Mouse (Mus musculus): ENCODE results near the gene Ddhd1. TPM values are rescaled to one million over a fixed set of nuclear protein-coding genes. Genes with fewer than 3 reads are reported as not detected.
A peak's percentile ranks its signal among the peaks of the same experiment; 100 is the strongest.
"Not testable (repeated sequence)": the region's sequence is repeated elsewhere in the genome, so short reads cannot be mapped to it uniquely, and the experiment has no call there.

The Ddhd1 gene
- polyA plus RNA-seq, 1 experiment from 2014 or later: 17.9 TPM

GRCm38 (mm10) chr14:45600587-45600986 is 57.4 kb downstream of the Ddhd1 start:
- no peak overlapping the region for H3K4me2 ChIP-seq (replicated peaks)
- no peak overlapping the region for H3K4me3 ChIP-seq
- no peak overlapping the region for H3K9ac ChIP-seq
- peaks cover 23% of the 10 kb centered on the region for H3K36me3 ChIP-seq
- H3K27me3 ChIP-seq: no peaks in the 10 kb centered on the region
- no peaks in the 10 kb centered on the region for H3K4me1 ChIP-seq
- no peak overlapping the region for H3K27ac ChIP-seq
- no peak for ATAC-seq (ENCODE audit: low FRiP score)
- 93% methylated on average over 9 of the region's 9 CpGs for WGBS
- H3K9me3 ChIP-seq (replicated peaks): no peaks in the 10 kb centered on the region

- H3K27me3 ChIP-seq: no peaks in the 10 kb centered on the region
- no peak overlapping the region for H3K27ac ChIP-seq
- H3K9ac ChIP-seq: no peak overlapping the region
- 89% methylated on average over 8 of the region's 8 CpGs for WGBS
- H3K9me3 ChIP-seq (replicated peaks): no peaks in the 10 kb centered on the region
- peaks cover 27% of the 10 kb centered on the region for H3K36me3 ChIP-seq
- no peaks in the 10 kb centered on the region for H3K4me1 ChIP-seq
- H3K4me3 ChIP-seq: no peak overlapping the region
- ATAC-seq (ENCODE audit: low FRiP score): no peak
- H3K4me2 ChIP-seq (replicated peaks): no peak overlapping the region
Measured at GRCm38 (mm10) chr14:45597855-45598254, 60.1 kb downstream of the Ddhd1 start.

GRCm38 (mm10) chr14:45593261-45593660 is 64.7 kb downstream of the Ddhd1 start:
- 82% methylated on average over 6 of the region's 6 CpGs for WGBS
- no peak overlapping the region for H3K4me3 ChIP-seq
- H3K27me3 ChIP-seq: no peaks in the 10 kb centered on the region
- H3K36me3 ChIP-seq: peaks cover 15% of the 10 kb centered on the region
- no peaks in the 10 kb centered on the region for H3K4me1 ChIP-seq
- H3K4me2 ChIP-seq (replicated peaks): no peak overlapping the region
- ATAC-seq (ENCODE audit: low FRiP score): no peak
- H3K9ac ChIP-seq: no peak overlapping the region
- no peaks in the 10 kb centered on the region for H3K9me3 ChIP-seq (replicated peaks)
- H3K27ac ChIP-seq: no peak overlapping the region

- no peak overlapping the region for H3K9ac ChIP-seq
- no peaks in the 10 kb centered on the region for H3K9me3 ChIP-seq (replicated peaks)
- 82% methylated on average over 7 of the region's 7 CpGs for WGBS
- ATAC-seq (ENCODE audit: low FRiP score): no peak
- H3K4me3 ChIP-seq: no peak overlapping the region
- no peak overlapping the region for H3K27ac ChIP-seq
- H3K36me3 ChIP-seq: peaks cover under 1% of the 10 kb centered on the region; the same call in 1 of the 2 replicates
- no peaks in the 10 kb centered on the region for H3K4me1 ChIP-seq
- H3K4me2 ChIP-seq (replicated peaks): no peak overlapping the region
- no peaks in the 10 kb centered on the region for H3K27me3 ChIP-seq
Measured at GRCm38 (mm10) chr14:45588403-45588802, 69.5 kb downstream of the Ddhd1 start.

GRCm38 (mm10) chr14:45587536-45587935 is 70.4 kb downstream of the Ddhd1 start:
- no peaks in the 10 kb centered on the region for H3K9me3 ChIP-seq (replicated peaks)
- no peaks in the 10 kb centered on the region for H3K4me1 ChIP-seq
- no peaks in the 10 kb centered on the region for H3K36me3 ChIP-seq
- no peak overlapping the region for H3K4me3 ChIP-seq
- no peak overlapping the region for H3K9ac ChIP-seq
- 91% methylated on average over 6 of the region's 6 CpGs for WGBS
- H3K27me3 ChIP-seq: no peaks in the 10 kb centered on the region
- no peak for ATAC-seq (ENCODE audit: low FRiP score)
- no peak overlapping the region for H3K27ac ChIP-seq
- H3K4me2 ChIP-seq (replicated peaks): no peak overlapping the region

- 74% methylated on average over 8 of the region's 8 CpGs for WGBS
Measured at GRCm38 (mm10) chr14:45583494-45584027, 74.4 kb downstream of the Ddhd1 start.

GRCm38 (mm10) chr14:45580923-45581827 is 76.8 kb downstream of the Ddhd1 start:
- ATAC-seq (ENCODE audit: low FRiP score): 0 out of 2 replicates have a peak, but pooled peaks have one; percentile 52
- not testable (repeated sequence) for H3K9ac ChIP-seq; H3K27me3 ChIP-seq; H3K36me3 ChIP-seq; H3K4me3 ChIP-seq; H3K9me3 ChIP-seq (replicated peaks); H3K4me1 ChIP-seq; H3K27ac ChIP-seq; H3K4me2 ChIP-seq (replicated peaks)
- 73% methylated on average over 3 of the region's 3 CpGs for WGBS

More at GRCm38 (mm10) chr14:45583494-45584027, 74.4 kb downstream of the Ddhd1 start:
- Histone ChIP-seq H3K4me1 (no peaks in the 10 kb centered on the region), H3K9ac (no peak overlapping the region), H3K36me3 (no peaks in the 10 kb centered on the region), H3K4me3 (no peak overlapping the region), H3K27ac (no peak overlapping the region), H3K27me3 (no peaks in the 10 kb centered on the region), H3K9me3 (replicated peaks) (no peaks in the 10 kb centered on the region), H3K4me2 (replicated peaks) (no peak overlapping the region)
- no peak for ATAC-seq (ENCODE audit: low FRiP score)

- H3K4me3 ChIP-seq: peak overlapping the region; percentile 26
- H3K4me1 ChIP-seq: peaks cover 5% of the 10 kb centered on the region
- H3K9ac ChIP-seq: peak overlapping the region; percentile 41; the same call in 1 of the 2 replicates
- peak overlapping the region; percentile 52 for H3K4me2 ChIP-seq (replicated peaks)
- ATAC-seq (ENCODE audit: low FRiP score): no peak
- H3K27ac ChIP-seq: peak overlapping the region; percentile 68
- H3K27me3 ChIP-seq: 0 out of 2 replicates have a peak, but pooled peaks cover 3% of the 10 kb centered on the region
- H3K36me3 ChIP-seq: no peaks in the 10 kb centered on the region
- H3K9me3 ChIP-seq (replicated peaks): no peaks in the 10 kb centered on the region
- 15% methylated on average over 32 of the region's 33 CpGs for WGBS
Measured at GRCm38 (mm10) chr14:45566066-45566937, 91.6 kb downstream of the Ddhd1 start.

GRCm38 (mm10) chr14:45565216-45566065 is 92.5 kb downstream of the Ddhd1 start:
- Histone ChIP-seq H3K9me3 (replicated peaks) (no peaks in the 10 kb centered on the region), H3K4me1 (peaks cover 5% of the 10 kb centered on the region), H3K9ac (peak overlapping the region; percentile 0; the same call in 1 of the 2 replicates), H3K36me3 (no peaks in the 10 kb centered on the region), H3K4me2 (replicated peaks) (peak overlapping the region; percentile 52), H3K4me3 (peak overlapping the region; percentile 8), H3K27ac (peak overlapping the region; percentile 68), H3K27me3 (0 out of 2 replicates have a peak, but pooled peaks cover 3% of the 10 kb centered on the region)
- 8% methylated on average over 20 of the region's 20 CpGs for WGBS
- ATAC-seq (ENCODE audit: low FRiP score): peak; percentile 56; the same call in 1 of the 2 replicates

- 100% methylated on average over 1 of the region's 1 CpGs for WGBS
- 0 out of 2 replicates have a peak, but pooled peaks have one; percentile 11 for ATAC-seq (ENCODE audit: low FRiP score)
Measured at GRCm38 (mm10) chr14:45563577-45563976, 94.4 kb downstream of the Ddhd1 start.

GRCm38 (mm10) chr14:45561681-45562080 is 96.3 kb downstream of the Ddhd1 start:
- no peaks in the 10 kb centered on the region for H3K36me3 ChIP-seq
- no peak overlapping the region for H3K9ac ChIP-seq
- no peak for ATAC-seq (ENCODE audit: low FRiP score)
- no peaks in the 10 kb centered on the region for H3K9me3 ChIP-seq (replicated peaks)
- H3K4me2 ChIP-seq (replicated peaks): no peak overlapping the region
- WGBS: 84% methylated on average over 6 of the region's 6 CpGs
- H3K4me1 ChIP-seq: peaks cover 5% of the 10 kb centered on the region
- H3K27ac ChIP-seq: no peak overlapping the region
- H3K4me3 ChIP-seq: no peak overlapping the region
- 0 out of 2 replicates have a peak, but pooled peaks cover 3% of the 10 kb centered on the region for H3K27me3 ChIP-seq

More at GRCm38 (mm10) chr14:45563577-45563976, 94.4 kb downstream of the Ddhd1 start:
- Histone ChIP-seq H3K9me3 (replicated peaks) (no peaks in the 10 kb centered on the region), H3K27me3 (0 out of 2 replicates have a peak, but pooled peaks cover 3% of the 10 kb centered on the region), H3K4me1 (peaks cover 5% of the 10 kb centered on the region), H3K36me3 (no peaks in the 10 kb centered on the region), H3K27ac (no peak overlapping the region), H3K9ac (no peak overlapping the region), H3K4me3 (no peak overlapping the region), H3K4me2 (replicated peaks) (no peak overlapping the region)

Measured in hindbrain, embryonic 12.5 days (tissue).